Mouse (Mus musculus): ENCODE measurements at regions not wholly inside any gene's neighbourhood (a gene's known extent, or its start where the extent isn't known, plus 50 kb on each side); places are given as distances from the start of the nearest gene placed in this dataset.

GRCm38 (mm10) chr17:13488608-13489324, 134.4 kb downstream of the Tcp10c start:
- TF ChIP-seq CTCF (IDR thresholded peaks at IDR 0.05; ENCODE audit: insufficient read depth, low read length) = no peak
- TF ChIP-seq POLR2A (IDR thresholded peaks at IDR 0.05; ENCODE audit: borderline replicate concordance, extremely low read depth, low read depth, low read length) = no peak

Data from lung, adult 2 months (tissue).